Mouse (Mus musculus): ENCODE results near the gene Rnf208. TPM values are rescaled to one million over a fixed set of nuclear protein-coding genes. Genes with fewer than 3 reads are reported as not detected.

Gene Rnf208
- total and polyA plus RNA-seq, 2 experiments from 2014 or later: 157 to 240 TPM

GRCm38 (mm10) chr2:25238106-25238505 lies 3.9 kb upstream of the Rnf208 start:
- H3K36me3 ChIP-seq (ENCODE audit: insufficient read depth, low read length): no peaks in the 10 kb centered on the region
- H3K4me2 ChIP-seq (ENCODE audit: low read depth, low read length, poor library complexity, severe bottlenecking): no peak overlapping the region
- H3K27ac ChIP-seq (ENCODE audit: low read depth, low read length): no peak overlapping the region
- H3K4me3 ChIP-seq (ENCODE audit: low read depth, low read length): no peak overlapping the region
- no peak for TF ChIP-seq CTCF (IDR thresholded peaks at IDR 0.05)
- DNase-seq (ENCODE audit: low spot score) (no peak), ATAC-seq (ENCODE audit: low FRiP score) (no peak)
- no peak overlapping the region for H3K9ac ChIP-seq (replicated peaks; ENCODE audit: low read length, poor library complexity, severe bottlenecking)
- H3K27me3 ChIP-seq (ENCODE audit: insufficient read depth, low read length): no peaks in the 10 kb centered on the region; the same call in 1 of the 2 replicates
- H3K9me3 ChIP-seq (ENCODE audit: low read length): no peaks in the 10 kb centered on the region
- H3K4me1 ChIP-seq (ENCODE audit: insufficient read depth, low read length): peaks cover 8% of the 10 kb centered on the region; the same call in 1 of the 2 replicates

- Histone ChIP-seq H3K9me3 (ENCODE audit: low read length) (no peaks in the 10 kb centered on the region), H3K27me3 (ENCODE audit: insufficient read depth, low read length) (no peaks in the 10 kb centered on the region; the same call in 1 of the 2 replicates), H3K4me3 (ENCODE audit: low read depth, low read length) (no peak overlapping the region), H3K36me3 (ENCODE audit: insufficient read depth, low read length) (peaks cover 2% of the 10 kb centered on the region), H3K27ac (ENCODE audit: low read depth, low read length) (no peak overlapping the region), H3K4me1 (ENCODE audit: insufficient read depth, low read length) (peaks cover 9% of the 10 kb centered on the region; the same call in 1 of the 2 replicates), H3K9ac (replicated peaks; ENCODE audit: low read length, poor library complexity, severe bottlenecking) (no peak overlapping the region), H3K4me2 (ENCODE audit: low read depth, low read length, poor library complexity, severe bottlenecking) (no peak overlapping the region)
- DNase-seq (ENCODE audit: low spot score): no peak
- 89% methylated on average over 3 of the region's 3 CpGs for WGBS
- ATAC-seq (ENCODE audit: low FRiP score): no peak
- no peak for TF ChIP-seq CTCF (IDR thresholded peaks at IDR 0.05)
Observed at GRCm38 (mm10) chr2:25239766-25240165, 2.3 kb upstream of the Rnf208 start.

DNA sequence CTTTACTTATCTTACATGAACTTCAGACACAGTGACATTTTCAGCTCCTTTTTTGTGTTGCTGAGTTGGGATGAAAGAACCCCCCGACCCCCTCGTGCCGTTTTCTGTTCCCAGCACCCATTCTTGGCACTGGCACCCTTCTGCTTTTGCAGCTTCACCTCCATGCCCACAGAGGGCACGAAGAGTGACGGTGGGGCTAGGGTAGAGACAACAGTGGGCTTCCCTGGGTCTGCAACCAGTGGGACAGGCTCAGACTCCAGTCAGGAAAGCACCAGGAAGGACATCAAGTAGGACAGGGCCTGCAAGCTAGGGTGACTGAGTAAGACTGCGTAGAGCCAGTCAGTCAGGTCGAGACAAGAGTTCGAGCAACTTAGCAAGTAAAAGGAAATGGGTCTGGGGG lies 1.7 kb upstream of the Rnf208 start:
- H3K27me3 ChIP-seq (ENCODE audit: insufficient read depth, low read length): no peaks in the 10 kb centered on the region; the same call in 1 of the 2 replicates
- 53% methylated on average over 8 of the region's 8 CpGs for WGBS
- H3K4me1 ChIP-seq (ENCODE audit: insufficient read depth, low read length): peaks cover 9% of the 10 kb centered on the region; the same call in 1 of the 2 replicates
- H3K27ac ChIP-seq (ENCODE audit: low read depth, low read length): peak overlapping the region; percentile 59; the same call in 1 of the 2 replicates
- no peak overlapping the region for H3K9ac ChIP-seq (replicated peaks; ENCODE audit: low read length, poor library complexity, severe bottlenecking)
- no peak for ATAC-seq (ENCODE audit: low FRiP score)
- no peak for DNase-seq (ENCODE audit: low spot score)
- TF ChIP-seq CTCF (IDR thresholded peaks at IDR 0.05): no peak
- no peaks in the 10 kb centered on the region for H3K9me3 ChIP-seq (ENCODE audit: low read length)
- peak overlapping the region; percentile 94 for H3K4me2 ChIP-seq (ENCODE audit: low read depth, low read length, poor library complexity, severe bottlenecking)
- peak overlapping the region; percentile 75; the same call in 1 of the 2 replicates for H3K4me3 ChIP-seq (ENCODE audit: low read depth, low read length)
- H3K36me3 ChIP-seq (ENCODE audit: insufficient read depth, low read length): peaks cover 7% of the 10 kb centered on the region

- no peak for TF ChIP-seq CTCF (IDR thresholded peaks at IDR 0.05)
- Histone ChIP-seq H3K9me3 (ENCODE audit: low read length) (no peaks in the 10 kb centered on the region), H3K27ac (ENCODE audit: low read depth, low read length) (peak overlapping the region; percentile 80), H3K27me3 (ENCODE audit: insufficient read depth, low read length) (no peaks in the 10 kb centered on the region; the same call in 1 of the 2 replicates), H3K4me1 (ENCODE audit: insufficient read depth, low read length) (peaks cover 9% of the 10 kb centered on the region; the same call in 1 of the 2 replicates), H3K4me3 (ENCODE audit: low read depth, low read length) (peak overlapping the region; percentile 75), H3K4me2 (ENCODE audit: low read depth, low read length, poor library complexity, severe bottlenecking) (peak overlapping the region; percentile 94), H3K9ac (replicated peaks; ENCODE audit: low read length, poor library complexity, severe bottlenecking) (peak overlapping the region; percentile 87), H3K36me3 (ENCODE audit: insufficient read depth, low read length) (peaks cover 12% of the 10 kb centered on the region)
- under 1% methylated on average over 29 of the region's 29 CpGs for WGBS
- ATAC-seq (ENCODE audit: low FRiP score): peak; percentile 79
- peak; percentile 84 for DNase-seq (ENCODE audit: low spot score)
Observed at GRCm38 (mm10) chr2:25240723-25241437, 1.2 kb upstream of the Rnf208 start.

GRCm38 (mm10) chr2:25241438-25241775 lies 648 bp upstream of the Rnf208 start:
- H3K9me3 ChIP-seq (ENCODE audit: low read length): no peaks in the 10 kb centered on the region
- peaks cover 17% of the 10 kb centered on the region for H3K36me3 ChIP-seq (ENCODE audit: insufficient read depth, low read length)
- ATAC-seq (ENCODE audit: low FRiP score): peak; percentile 47; the same call in 1 of the 2 replicates
- no peak for TF ChIP-seq CTCF (IDR thresholded peaks at IDR 0.05)
- DNase-seq (ENCODE audit: low spot score): no peak
- peak overlapping the region; percentile 75 for H3K4me3 ChIP-seq (ENCODE audit: low read depth, low read length)
- H3K4me2 ChIP-seq (ENCODE audit: low read depth, low read length, poor library complexity, severe bottlenecking): peak overlapping the region; percentile 94
- peak overlapping the region; percentile 87 for H3K9ac ChIP-seq (replicated peaks; ENCODE audit: low read length, poor library complexity, severe bottlenecking)
- H3K4me1 ChIP-seq (ENCODE audit: insufficient read depth, low read length): peaks cover 9% of the 10 kb centered on the region; the same call in 1 of the 2 replicates
- peak overlapping the region; percentile 80 for H3K27ac ChIP-seq (ENCODE audit: low read depth, low read length)
- 14% methylated on average over 6 of the region's 6 CpGs for WGBS
- H3K27me3 ChIP-seq (ENCODE audit: insufficient read depth, low read length): no peaks in the 10 kb centered on the region

- H3K9me3 ChIP-seq (ENCODE audit: low read length): no peaks in the 10 kb centered on the region
- no peak for ATAC-seq (ENCODE audit: low FRiP score)
Observed at GRCm38 (mm10) chr2:25243342-25243741, 1.3 kb downstream of the Rnf208 start.

More at GRCm38 (mm10) chr2:25243342-25243741, 1.3 kb downstream of the Rnf208 start:
- no peak for DNase-seq (ENCODE audit: low spot score)
- no peaks in the 10 kb centered on the region for H3K27me3 ChIP-seq (ENCODE audit: insufficient read depth, low read length)
- peak overlapping the region; percentile 75 for H3K4me3 ChIP-seq (ENCODE audit: low read depth, low read length)
- peak overlapping the region; percentile 94 for H3K4me2 ChIP-seq (ENCODE audit: low read depth, low read length, poor library complexity, severe bottlenecking)
- peaks cover 9% of the 10 kb centered on the region; the same call in 1 of the 2 replicates for H3K4me1 ChIP-seq (ENCODE audit: insufficient read depth, low read length)
- peaks cover 24% of the 10 kb centered on the region for H3K36me3 ChIP-seq (ENCODE audit: insufficient read depth, low read length)
- 85% methylated on average over 8 of the region's 8 CpGs for WGBS
- no peak overlapping the region for H3K27ac ChIP-seq (ENCODE audit: low read depth, low read length)
- peak overlapping the region; percentile 87 for H3K9ac ChIP-seq (replicated peaks; ENCODE audit: low read length, poor library complexity, severe bottlenecking)
- no peak for TF ChIP-seq CTCF (IDR thresholded peaks at IDR 0.05)
